10 mouse cellular contexts compared by ENCODE assay signal in the genomic region with DNA sequence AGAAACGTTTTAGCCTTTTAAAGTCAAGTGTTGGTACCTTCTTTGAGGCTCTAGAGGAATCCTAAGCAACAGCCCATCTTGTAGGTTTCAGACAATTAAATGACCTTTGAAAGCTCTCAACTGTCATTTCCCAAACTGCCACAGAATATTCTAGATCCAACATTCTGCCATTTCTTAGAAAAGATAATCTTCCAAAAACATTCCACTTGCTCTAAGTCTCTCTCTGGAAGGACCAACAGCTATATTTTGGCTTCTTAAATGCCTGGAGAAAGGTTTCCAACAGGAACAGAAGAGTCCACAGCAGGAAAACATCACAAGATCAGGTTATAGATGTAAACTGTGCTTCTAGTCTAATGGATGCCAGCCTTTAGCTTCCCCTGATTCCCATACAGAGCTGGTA. TPM values are rescaled to one million over a fixed set of nuclear protein-coding genes. Genes with fewer than 3 reads are reported as not detected.
DNase-seq lines count a peak whose midpoint lies in the region; ATAC-seq and TF ChIP-seq lines count a peak whose summit lies in the region.
"Had no signal": no experiment of that assay in that cellular context is flagged by ENCODE, and none has a peak within 500 bp of the region (broad histone marks: within the 10 kb centered on the region; RNA-seq: fewer than 3 reads in every experiment).

A gene (minus strand): TSS at position 101 of the 400 bp plus-strand sequence.
A gene (plus strand): TSS at position 162 of the 400 bp plus-strand sequence.

- peak within 1 kb of the TSS; percentile 88; the same call in 1 of the 2 replicates for H3K27ac ChIP-seq in heart, embryonic 10.5 days
- H3K27ac ChIP-seq in hindbrain, embryonic 10.5 days, result peak within 1 kb of the TSS; percentile 88; the same call in 1 of the 2 replicates
- H3K27ac ChIP-seq in liver, embryonic 15.5 days (replicated peaks), result no peak within 1 kb of the TSS

- WGBS in heart, embryonic 10.5 days, result 76% methylated on average over 1 of the region's 1 CpGs
- WGBS in hindbrain, embryonic 10.5 days, result 77% methylated on average over 1 of the region's 1 CpGs
- 70% methylated on average over 1 of the region's 1 CpGs for WGBS in liver, embryonic 15.5 days (ENCODE audit: insufficient replicate concordance)

- H3K4me3 ChIP-seq in heart, embryonic 10.5 days, result peak within 1 kb of the TSS; percentile 80
- H3K4me3 ChIP-seq in C2C12 (ENCODE audit: insufficient read depth, poor library complexity, severe bottlenecking), result peak within 1 kb of the TSS; percentile 60
- H3K4me3 ChIP-seq in hindbrain, embryonic 10.5 days, result peak within 1 kb of the TSS; percentile 79
- peak within 1 kb of the TSS; percentile 79; the same call in 1 of the 2 replicates for H3K4me3 ChIP-seq in liver, embryonic 15.5 days (replicated peaks)

- H3K4me2 ChIP-seq in liver, embryonic 15.5 days, result peak within 1 kb of the TSS; percentile 81

- TF ChIP-seq CTCF in C2C12 (IDR thresholded peaks at IDR 0.05; ENCODE audit: control insufficient read depth, insufficient read depth, insufficient read length), result no peak

- H3K27me3 ChIP-seq in heart, embryonic 10.5 days (ENCODE audit: insufficient read depth, poor library complexity, severe bottlenecking), result no peaks in the 10 kb centered on the region
- no peaks in the 10 kb centered on the region for H3K27me3 ChIP-seq in C2C12 (ENCODE audit: control insufficient read depth, insufficient read depth, insufficient read length)
- no peaks in the 10 kb centered on the region for H3K27me3 ChIP-seq in hindbrain, embryonic 10.5 days (ENCODE audit: insufficient read depth, poor library complexity, severe bottlenecking)
- H3K27me3 ChIP-seq in liver, embryonic 15.5 days, result no peaks in the 10 kb centered on the region

- no peaks in the 10 kb centered on the region for H3K79me2 ChIP-seq in C2C12 (ENCODE audit: control insufficient read depth, insufficient read depth)

- 0 out of 2 replicates have a peak, but pooled peaks cover 6% of the 10 kb centered on the region for H3K4me1 ChIP-seq in heart, embryonic 10.5 days
- peaks cover 13% of the 10 kb centered on the region; the same call in 1 of the 2 replicates for H3K4me1 ChIP-seq in hindbrain, embryonic 10.5 days (replicated peaks)
- peaks cover 14% of the 10 kb centered on the region for H3K4me1 ChIP-seq in liver, embryonic 15.5 days (replicated peaks)

- H3K9ac ChIP-seq in liver, embryonic 15.5 days, result no peak within 1 kb of the TSS

- intact Hi-C loops in heart, postnatal 14 days (cut with DNase I), result no loop called here

- DNase-seq in heart, embryonic 10.5 days (ENCODE audit: low spot score), result no peak
- DNase-seq in heart, postnatal 14 days, result no peak
- DNase-seq in hindbrain, embryonic 10.5 days (ENCODE audit: low spot score), result no peak
- DNase-seq in spleen, adult 12 weeks (ENCODE audit: low spot score), result no peak
- DNase-seq in frontal cortex, postnatal 25 days (ENCODE audit: low spot score in 2 of 2), result no peak
- DNase-seq: adrenal gland, postnatal 10 days; kidney, postnatal 4 days had no signal

- no peaks in the 10 kb centered on the region for H3K36me3 ChIP-seq in heart, embryonic 10.5 days
- no peaks in the 10 kb centered on the region for H3K36me3 ChIP-seq in C2C12 (ENCODE audit: control insufficient read depth, insufficient read depth)
- 0 out of 2 replicates have a peak, but pooled peaks cover under 1% of the 10 kb centered on the region for H3K36me3 ChIP-seq in hindbrain, embryonic 10.5 days
- H3K36me3 ChIP-seq in liver, embryonic 15.5 days (replicated peaks), result peaks cover 5% of the 10 kb centered on the region; the same call in 1 of the 2 replicates

- peaks cover 2% of the 10 kb centered on the region for H3K79me3 ChIP-seq in C2C12 (ENCODE audit: low read depth)

- H3K9me3 ChIP-seq in heart, embryonic 10.5 days, result no peaks in the 10 kb centered on the region
- no peaks in the 10 kb centered on the region for H3K9me3 ChIP-seq in hindbrain, embryonic 10.5 days
- H3K9me3 ChIP-seq in liver, embryonic 15.5 days (replicated peaks), result no peaks in the 10 kb centered on the region

- no peak for ATAC-seq in liver, embryonic 15.5 days (ENCODE audit: insufficient read depth)
- ATAC-seq in megakaryocyte progenitor cell, adult 5-6 weeks (replicated peaks; ENCODE audit: poor library complexity), result no peak

- no peak within 1 kb of the TSS for H3ac ChIP-seq in C2C12 (ENCODE audit: control insufficient read depth, insufficient read length, low read depth)

TF ChIP-seq in C2C12, 6 proteins besides CTCF, POLR2A, EP300 and RAD21:
- TF ChIP-seq MYOD1 (IDR thresholded peaks at IDR 0.05; ENCODE audit: control insufficient read depth, insufficient read length, low read depth), result no peak

RNA-seq across cellular contexts. Expression of the first gene that starts in this region (rescaled TPM):
- polyA plus RNA-seq in heart, embryonic 10.5 days (2016; fragmentation: Nextera tagmentation; extraction: Ambion mirVana), result 7.9 and 8.6 TPM in 2 replicates
- total RNA-seq in heart, postnatal 14 days (2021), result 1 to 10 TPM; 4.6 to 5.1 TPM
- 7.8 TPM for polyA plus RNA-seq in C2C12 (2012; fragmentation: generic; extraction: Trizol)
- 9.0 and 9.4 TPM in 2 replicates for polyA plus RNA-seq in hindbrain, embryonic 10.5 days (2016; fragmentation: Nextera tagmentation; extraction: Ambion mirVana)
- 11.4 and 13.1 TPM in 2 replicates for polyA plus RNA-seq in liver, embryonic 15.5 days (2015; fragmentation: Nextera tagmentation; extraction: Ambion mirVana)
- total RNA-seq in megakaryocyte progenitor cell, adult 5-6 weeks (2015), result 11.4 and 13.3 TPM in 2 replicates
- 11.6 and 12.2 TPM in 2 replicates for total RNA-seq in megakaryocyte progenitor cell, adult 5-6 weeks (2017)

RNA-seq across cellular contexts. Expression of the second gene that starts in this region (rescaled TPM):
- polyA plus RNA-seq in heart, embryonic 10.5 days (2016; fragmentation: Nextera tagmentation; extraction: Ambion mirVana), result not detected in 2 replicates
- total RNA-seq in heart, postnatal 14 days (2021), result not detected
- polyA plus RNA-seq in C2C12 (2012; fragmentation: generic; extraction: Trizol), result not detected
- polyA plus RNA-seq in hindbrain, embryonic 10.5 days (2016; fragmentation: Nextera tagmentation; extraction: Ambion mirVana), result not detected in 2 replicates
- polyA plus RNA-seq in liver, embryonic 15.5 days (2015; fragmentation: Nextera tagmentation; extraction: Ambion mirVana), result not detected in 2 replicates
- total RNA-seq in megakaryocyte progenitor cell, adult 5-6 weeks (2015), result not detected in 2 replicates
- not detected in 2 replicates for total RNA-seq in megakaryocyte progenitor cell, adult 5-6 weeks (2017)
- total RNA-seq: adrenal gland, postnatal 10 days had no signal
